Mouse (Mus musculus) mesoderm, embryonic 11.5 days (tissue): ENCODE measurements around the gene Gpr4.

Experiments
- DNase-seq: peaks from one replicate; pipeline ENCODE4 v3.0.0-alpha.2; 2012; ENCODE audit warnings: low read depth, low spot score

Gene Gpr4

DNA sequence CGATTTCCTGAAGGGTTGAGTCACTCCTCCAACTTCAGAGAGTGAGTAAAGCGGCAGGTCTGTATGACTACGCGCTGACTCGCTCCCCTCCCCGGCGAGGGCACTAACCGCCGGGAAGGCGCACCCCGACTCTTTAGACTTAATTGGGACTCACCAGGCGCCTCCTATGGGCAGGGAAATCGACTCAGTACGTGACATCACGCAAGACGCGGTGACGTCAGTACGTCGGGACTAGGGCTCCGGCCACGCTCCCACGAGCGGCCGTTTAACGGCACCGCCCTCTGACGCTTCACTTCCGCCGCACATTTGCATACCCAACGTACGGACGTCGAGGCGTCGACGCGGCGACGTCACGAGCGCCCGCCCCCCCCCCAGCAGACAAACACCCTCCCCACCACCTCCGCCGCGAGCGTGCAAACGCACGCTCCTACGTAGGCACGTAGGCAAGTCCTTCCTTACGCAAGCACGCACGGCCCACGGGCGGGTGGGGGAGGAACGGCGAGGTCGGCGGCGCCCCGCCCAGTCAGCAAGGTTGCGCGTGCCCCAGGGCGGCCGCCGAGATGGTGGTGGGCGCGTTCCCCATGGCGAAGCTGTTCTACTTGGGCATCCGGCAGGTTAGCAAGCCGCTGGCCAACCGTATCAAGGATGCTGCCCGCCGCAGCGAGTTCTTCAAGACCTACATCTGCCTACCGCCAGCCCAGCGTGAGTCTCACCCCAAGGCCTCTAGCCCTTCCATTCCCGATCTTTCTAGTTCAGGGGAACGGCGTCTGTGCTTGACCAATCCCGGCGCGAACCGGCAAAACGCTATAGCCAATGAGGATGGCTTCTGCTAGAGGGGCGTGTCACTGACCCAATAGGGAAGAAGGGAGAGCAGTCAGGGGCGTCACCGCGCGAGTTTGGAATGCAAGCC, 15.8 kb downstream of the Gpr4 start, which contains the start of gene Opa3:
Gene Opa3, plus strand, starts transcription at position 452 of the 910 bp plus-strand sequence.
- DNase-seq = peak; percentile 100

DNA sequence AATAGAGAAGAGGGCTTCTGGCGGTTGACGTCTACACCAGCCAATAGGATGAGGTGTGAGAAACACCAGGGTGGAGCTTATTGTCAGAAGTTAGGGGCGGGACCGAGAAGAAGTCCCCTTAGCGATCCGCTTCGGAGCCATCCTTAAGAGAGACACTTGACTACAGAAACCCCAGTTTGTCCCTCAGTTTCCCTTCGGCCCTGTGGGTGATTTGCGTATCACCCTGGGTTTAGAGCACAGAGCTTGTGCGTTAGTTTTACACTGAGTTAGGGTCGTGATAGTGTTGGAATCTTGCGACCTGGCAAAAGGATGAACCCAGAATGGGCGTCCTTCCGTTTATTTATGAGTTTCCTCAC, 16.4 kb downstream of the Gpr4 start:
- DNase-seq = no peak

DNA sequence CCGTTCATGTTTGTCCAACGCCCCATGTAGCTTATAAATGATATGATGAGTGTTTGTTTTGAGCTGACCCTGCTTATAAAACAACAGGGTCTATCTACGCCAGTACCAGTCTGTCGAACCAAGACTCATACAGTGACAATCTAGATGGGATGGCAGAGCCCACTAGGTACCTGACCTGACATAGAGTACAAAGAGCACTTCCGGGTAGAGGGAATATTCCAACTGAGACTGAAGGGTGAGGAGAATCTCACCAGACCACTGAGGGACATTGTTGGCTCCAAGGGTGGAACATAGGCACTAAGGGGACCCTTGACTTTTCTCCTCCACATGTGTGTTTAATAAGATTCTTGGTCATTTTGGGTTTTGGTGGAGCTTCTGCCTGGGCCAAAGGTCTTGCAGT, 17.1 kb downstream of the Gpr4 start:
- no peak for DNase-seq

- DNase-seq = no peak
Observed at GRCm38 (mm10) chr7:19230041-19230580, 17.8 kb downstream of the Gpr4 start.

DNA sequence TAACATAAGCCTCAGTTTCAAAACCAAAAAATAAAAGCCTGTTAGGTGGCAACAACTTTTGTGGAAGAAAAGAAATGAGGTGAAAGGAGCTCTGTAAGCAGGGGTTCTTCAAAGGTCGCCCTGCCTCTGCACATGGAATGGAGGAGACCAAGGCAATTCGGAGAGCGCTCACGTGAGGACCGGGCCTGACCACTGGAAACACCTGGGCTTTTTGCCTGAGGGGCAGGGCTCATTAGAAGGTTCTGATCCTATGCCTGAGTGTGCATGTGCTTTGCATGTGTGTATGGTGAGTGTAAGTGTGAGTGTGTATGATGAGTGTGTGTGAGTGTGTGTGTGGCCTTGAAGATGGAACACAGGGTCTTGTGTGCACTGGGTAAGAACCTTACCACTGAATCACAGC, 18.6 kb downstream of the Gpr4 start:
- DNase-seq = no peak

GRCm38 (mm10) chr7:19231849-19232248, 19.5 kb downstream of the Gpr4 start:
- no peak for DNase-seq

- no peak for DNase-seq
Observed at GRCm38 (mm10) chr7:19234652-19235051, 22.3 kb downstream of the Gpr4 start.

DNA sequence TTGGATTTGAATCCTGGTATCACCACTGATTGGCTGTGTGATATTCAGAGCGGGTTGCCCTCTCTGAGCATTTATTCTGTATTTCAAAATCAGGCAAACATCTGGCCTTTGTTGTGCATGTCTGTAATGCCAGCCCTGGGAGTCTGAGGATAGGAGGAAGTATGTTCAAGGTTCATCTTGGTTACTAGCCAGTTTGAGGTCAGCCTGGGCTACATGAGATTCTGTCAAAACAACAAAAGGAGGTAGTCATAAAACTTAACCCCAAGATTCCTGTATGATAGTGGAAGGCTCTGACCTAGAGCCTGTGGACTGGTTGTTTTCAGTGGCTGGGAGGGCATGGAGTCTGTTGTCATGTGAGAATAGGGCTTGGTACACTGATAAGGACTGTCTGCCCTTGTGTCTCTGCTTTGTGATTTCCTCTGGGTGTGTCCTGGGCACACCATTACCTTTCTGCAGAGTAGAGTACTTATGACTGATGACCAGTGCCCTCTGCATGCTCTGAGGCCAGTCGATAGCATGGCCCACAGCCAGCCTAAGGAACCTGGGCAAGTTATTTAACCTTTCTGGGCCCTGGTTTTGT, 22.8 kb downstream of the Gpr4 start:
- DNase-seq = no peak

DNA sequence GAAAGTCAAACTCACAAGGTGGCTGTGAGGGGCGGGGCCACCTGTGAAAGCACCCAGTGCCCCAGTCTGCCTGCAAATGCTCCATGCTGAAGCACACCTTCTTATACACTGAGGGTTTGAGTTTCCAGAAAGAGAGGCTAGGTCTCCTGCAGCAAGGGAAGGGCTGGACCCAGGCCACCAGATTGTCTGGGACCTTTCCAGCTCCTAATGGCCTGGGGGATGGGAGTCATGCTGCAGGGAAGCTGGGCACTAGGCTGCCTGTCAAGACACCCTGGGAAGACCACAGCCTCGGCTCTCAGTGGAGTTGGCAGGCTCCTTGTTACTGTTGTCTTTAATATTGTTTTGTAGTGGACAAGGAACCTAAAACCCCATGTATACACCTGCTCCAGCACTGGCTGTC, 24.1 kb downstream of the Gpr4 start:
- DNase-seq = no peak

DNA sequence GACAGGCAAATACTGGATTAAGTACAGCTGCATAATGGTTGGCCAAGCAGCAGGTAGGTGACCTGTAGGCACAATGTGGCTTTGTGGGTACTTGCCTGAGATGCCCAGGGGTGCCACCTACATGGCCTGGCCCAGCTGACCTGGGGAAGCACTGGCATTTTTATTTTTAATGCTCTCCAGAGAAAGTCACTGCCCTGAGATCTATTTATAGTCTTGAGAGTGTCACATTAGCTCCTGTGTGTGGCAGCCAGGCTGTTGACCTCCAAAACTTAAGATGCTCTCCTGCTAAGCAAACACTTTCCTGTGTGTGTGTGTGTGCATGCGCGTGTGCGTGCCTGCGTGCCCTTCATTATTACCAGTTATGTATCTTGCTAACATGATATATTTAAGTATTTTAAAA, 26.0 kb downstream of the Gpr4 start:
- no peak for DNase-seq

DNA sequence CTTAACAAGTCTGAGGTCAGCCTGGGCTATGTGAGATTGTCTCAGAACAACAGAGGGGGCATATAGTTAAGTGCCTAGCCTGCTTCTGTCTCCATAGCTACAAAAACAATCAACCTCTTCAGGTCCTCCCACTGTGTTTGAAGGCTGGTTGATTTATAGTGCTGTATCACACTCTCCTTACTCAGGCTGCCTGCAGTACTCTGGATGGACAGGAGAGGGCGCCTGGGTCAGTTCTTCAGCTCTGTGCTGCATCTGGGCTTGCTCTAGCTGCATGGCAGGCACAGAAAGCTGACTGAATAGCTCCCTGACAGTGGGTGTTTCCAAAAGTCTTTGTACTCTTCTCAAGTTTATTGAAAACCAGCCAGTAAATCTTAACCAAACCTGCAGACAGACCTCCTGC, 27.1 kb downstream of the Gpr4 start:
- peak; percentile 94 for DNase-seq

DNA sequence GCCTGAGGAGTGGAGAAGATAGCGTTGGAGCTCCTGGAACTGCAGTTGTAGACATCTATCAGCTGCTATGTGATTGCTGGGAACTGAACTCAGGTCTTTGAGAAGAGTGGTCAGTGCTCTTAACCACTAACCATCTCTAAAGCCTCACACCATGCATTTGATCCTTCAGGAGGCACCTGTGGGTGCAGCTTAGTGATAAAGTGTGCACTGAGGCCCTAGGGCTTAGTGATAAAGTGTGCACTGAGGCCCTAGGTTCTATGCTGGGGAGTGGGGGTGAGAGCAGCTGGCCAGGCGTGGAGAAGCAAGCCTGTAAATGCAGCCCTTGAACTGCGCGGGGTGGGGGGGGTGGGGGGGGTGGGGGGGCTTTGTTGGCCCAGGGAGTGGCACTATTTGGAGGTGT, 27.6 kb downstream of the Gpr4 start:
- DNase-seq = no peak

DNA sequence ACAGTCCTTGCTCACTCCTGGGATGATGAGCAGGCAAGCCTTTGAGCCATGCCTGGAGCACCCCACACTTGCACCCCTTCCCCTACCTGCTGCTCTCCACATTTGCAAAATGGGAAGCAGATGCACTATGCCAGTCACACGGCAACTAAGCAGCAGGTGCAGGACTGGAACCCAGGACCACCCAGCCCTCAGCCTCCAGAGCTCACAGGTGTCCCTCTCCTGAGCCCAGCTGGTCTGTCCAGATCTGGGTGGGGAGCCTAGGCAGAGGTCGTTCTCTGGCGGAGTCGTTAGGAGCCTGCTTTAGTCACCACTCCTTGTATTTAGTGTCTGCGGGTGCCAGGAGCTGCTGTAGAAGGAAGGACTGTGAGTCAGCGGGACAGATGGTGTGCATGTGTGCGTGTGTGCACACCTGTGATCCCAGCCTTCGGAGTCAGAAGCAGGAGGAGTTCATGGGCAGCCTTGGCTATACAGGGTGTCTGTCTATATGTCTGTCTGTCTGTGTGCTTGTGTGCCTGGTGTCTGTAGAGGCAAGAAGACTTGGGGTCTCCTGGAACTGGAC, 28.6 kb downstream of the Gpr4 start:
- no peak for DNase-seq

GRCm38 (mm10) chr7:19242005-19242404, 29.7 kb downstream of the Gpr4 start:
- no peak for DNase-seq

DNA sequence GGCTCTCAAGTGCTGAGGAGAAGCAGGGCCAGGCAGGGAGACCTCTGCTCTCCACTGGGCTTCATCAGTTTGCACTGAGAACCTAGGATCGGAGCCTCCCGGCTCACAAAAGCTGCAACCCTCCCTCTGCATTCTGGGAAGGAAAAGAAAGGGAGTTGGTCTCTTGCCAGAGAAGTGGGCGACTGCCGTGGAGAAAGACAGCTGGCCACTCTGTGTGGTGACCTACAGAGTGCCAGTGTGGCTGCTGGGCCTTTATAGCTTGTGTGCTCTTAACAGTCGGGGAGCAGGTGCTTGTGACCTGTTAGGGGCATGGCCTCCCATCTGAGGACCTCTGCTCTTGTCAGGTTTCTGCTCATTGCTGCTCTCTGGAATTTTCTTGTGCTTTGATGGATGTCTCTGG, 31.5 kb downstream of the Gpr4 start:
- DNase-seq = no peak

DNA sequence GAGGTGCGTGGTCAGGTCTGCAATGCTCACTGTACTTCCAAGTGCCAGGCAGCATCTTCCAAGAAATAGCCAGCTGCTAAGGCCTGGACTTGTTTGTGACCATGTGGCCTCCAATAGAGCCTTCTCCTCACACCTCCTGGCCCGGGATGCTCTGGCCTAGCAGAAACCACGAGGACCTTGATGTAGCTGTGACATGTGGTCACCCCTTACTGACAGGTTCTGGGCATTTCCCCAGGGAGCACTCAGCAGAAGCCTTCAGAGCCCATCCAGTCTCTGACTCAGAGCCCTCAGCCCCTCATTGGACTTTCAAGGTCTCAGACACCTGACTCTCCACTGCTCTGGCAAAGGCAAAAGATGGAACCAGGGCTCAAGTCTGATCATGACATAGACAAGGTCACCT, 32.7 kb downstream of the Gpr4 start:
- DNase-seq = no peak

- no peak for DNase-seq
Observed at GRCm38 (mm10) chr7:19246855-19247254, 34.5 kb downstream of the Gpr4 start.

DNA sequence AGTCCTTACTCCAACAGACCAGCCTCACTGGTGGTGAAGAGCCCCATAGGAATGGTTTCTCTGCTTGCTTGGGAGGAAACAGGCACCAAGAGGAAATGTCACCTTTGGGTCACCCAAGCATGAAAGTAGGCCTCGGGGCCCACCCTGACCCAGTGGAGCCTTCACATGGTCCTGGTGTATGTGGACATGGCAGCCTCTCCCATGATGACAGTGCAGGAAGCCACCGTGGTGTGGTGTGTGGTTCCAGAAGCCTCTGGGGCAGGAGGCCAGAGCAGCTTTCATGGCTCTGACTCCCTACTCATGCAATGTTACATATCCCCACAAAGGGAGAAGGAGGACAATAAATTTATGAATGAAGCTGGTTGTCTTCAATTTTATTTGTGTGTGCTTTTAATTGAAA, 35.2 kb downstream of the Gpr4 start:
- no peak for DNase-seq

GRCm38 (mm10) chr7:19252078-19252477, 39.7 kb downstream of the Gpr4 start:
- DNase-seq = no peak

DNA sequence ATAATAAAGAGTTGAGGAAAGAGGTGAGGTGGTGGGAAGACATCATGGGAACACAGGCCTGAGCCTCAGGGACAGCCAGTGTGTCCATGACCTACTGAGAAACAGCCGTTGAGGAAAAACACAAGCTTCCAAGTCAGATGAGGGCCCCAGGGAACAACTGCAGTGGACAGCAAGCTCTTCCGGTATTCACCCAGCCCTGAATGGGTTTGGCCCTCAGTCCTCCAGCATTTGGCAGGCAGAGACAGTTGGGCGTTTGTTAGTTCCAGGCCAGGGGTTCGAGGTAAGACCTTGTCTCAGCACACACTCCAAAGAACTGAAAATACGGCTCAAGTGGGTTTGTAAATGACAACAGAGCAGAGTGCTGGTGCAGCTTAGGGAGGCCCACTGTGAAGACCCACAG, 41.1 kb downstream of the Gpr4 start:
- DNase-seq = no peak

- no peak for DNase-seq
Observed at GRCm38 (mm10) chr7:19255395-19255794, 43.1 kb downstream of the Gpr4 start.

- no peak for DNase-seq
Observed at GRCm38 (mm10) chr7:19256567-19256966, 44.2 kb downstream of the Gpr4 start.
